Mouse (Mus musculus) layer of hippocampus, adult 8-10 months (tissue): Measurements from ENCODE around the gene Syne3. TPM values are rescaled to one million over a fixed set of nuclear protein-coding genes. Genes with fewer than 3 reads are reported as not detected.
A peak's percentile ranks its signal among the peaks of the same experiment; 100 is the strongest.

Source experiments
- DNase-seq, 2 experiments: peaks; one replicate each; pipeline ENCODE4 v3.0.0; 2022; ENCODE audit warnings: low spot score in 2 of 2
- total RNA-seq, 4 experiments: library from RNA; stranded (reverse); gene quantifications; 2 replicates each; pipeline ENCODE4 v1.2.4; 2022

Gene Syne3
- total RNA-seq, 4 experiments from 2014 or later, result 1.6 to 3.6 (median 2.1) TPM

DNA sequence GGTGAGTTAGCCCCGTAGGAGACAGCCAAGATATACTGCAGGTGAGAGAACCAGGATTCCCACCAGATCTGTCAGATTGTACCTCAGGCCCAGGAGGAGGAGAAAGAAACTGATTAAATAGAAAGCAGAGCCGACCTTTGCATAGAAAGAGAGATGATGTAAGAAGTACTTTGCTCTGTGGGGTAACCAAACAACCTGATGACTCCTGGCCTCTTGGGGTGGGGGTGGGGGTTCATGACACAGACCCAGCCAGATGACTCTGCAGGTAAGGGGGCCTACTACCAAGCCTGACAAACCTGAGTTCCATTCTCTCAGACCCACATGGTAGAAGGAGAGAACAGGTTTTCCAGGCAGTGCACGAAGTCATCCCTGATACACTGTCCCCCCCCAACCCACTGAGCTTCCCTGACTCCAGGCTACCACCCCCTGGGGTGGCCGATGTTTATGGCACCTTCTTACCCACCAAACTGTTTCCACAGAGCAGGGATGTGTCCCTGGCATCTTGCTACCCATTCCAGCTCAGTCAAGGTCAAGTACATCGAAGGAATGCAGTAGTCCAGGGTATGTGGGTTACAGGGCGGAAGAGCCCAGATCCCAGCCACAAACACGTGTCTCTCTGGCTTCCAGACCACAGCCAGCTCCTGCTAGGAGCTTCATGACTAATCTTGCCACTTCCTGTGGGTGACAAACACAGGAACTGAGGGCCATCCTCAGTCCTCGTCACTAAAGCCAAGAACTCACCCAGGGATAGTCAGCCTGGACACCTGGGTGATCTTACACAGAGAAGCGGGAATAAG lies 8.9 kb downstream of the Syne3 start:
- DNase-seq, result no peak

DNA sequence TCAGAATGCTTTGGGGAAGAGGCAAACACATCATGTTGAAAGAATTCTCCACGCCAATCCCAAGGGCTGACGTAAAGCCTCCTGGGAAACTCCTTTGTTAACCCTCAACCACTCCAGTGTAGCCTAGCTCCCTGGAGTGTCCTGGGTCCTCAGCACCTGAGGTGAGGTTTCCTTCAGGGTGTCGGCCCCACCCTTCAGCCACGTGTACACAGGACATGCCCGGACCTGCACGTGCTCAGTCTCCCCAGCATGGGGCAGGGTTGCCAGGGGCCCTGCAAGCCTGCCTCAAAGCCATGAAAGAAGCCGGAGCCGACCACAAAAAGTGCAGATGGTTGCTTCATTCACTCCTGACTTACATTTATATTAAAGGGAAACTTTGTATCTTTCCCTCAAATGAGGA lies 10.4 kb downstream of the Syne3 start:
- DNase-seq, result no peak

DNA sequence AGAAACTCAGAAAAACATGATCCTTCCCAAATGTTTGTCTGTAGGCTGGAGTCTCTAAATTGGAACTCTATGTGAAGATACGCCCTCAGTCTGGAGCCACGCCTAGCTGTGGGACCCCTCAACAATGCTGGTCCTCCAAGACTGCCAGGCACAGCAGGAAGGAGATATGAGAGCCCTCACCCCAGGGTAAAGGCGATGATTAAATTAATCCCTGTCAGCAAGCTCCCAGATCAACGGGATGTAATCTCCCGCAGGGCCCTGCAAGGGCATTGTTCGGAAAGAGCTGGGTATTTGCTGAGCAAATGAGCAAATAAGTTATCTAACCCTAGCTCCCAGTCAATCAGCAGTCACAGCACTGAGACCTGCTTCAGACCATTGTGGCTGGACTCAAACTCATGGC lies 11.1 kb downstream of the Syne3 start:
- no peak for DNase-seq

DNA sequence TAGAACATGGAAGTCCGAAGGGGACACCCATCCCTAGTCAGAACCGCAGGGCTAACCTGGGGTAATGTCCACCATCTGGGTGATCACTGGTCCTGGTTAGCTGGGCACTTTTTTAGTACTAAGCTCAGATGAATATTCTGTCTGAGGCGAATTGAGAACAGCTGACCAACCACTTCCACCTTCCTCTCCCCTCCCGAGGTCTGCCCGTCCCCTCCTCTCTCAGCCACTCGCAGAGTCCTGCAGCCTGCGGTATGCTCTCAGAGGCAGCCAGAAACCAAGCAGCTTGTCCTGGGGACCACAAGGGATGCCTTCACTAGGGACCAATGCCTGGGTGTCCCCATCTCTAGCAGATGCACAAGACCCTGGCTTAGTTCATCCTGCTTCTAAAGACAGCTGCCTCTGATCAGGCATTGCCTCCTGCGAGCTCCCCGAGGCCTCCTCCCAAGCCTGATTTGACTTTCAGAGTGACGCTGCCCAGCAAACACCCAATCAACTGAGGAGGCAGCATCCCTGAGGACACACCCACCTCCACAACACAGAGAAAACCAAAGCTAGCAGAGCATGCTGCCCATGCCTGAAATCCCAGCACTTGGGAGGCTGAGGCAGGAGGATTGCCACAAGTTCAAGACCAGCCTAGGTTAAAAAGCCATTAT lies 11.8 kb downstream of the Syne3 start:
- no peak for DNase-seq

DNA sequence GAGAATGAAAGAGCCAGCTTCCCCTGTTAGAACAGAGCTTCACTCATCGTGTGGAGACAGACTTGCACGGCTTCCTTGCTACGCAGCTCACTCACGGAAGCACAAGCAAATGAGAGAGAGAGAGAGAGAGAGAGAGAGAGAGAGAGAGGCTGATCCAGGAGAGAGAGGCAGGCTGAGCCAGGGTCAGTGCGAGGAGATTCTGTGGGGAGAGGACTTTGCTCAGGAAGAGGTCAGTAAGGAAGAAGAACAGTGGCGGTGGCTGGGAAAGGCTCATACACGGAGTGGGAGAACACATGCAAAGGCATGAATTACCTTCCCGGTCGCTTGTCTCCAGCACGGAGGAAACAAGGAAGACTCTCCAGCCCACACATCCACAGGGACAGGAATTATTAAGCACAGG lies 12.4 kb downstream of the Syne3 start:
- no peak for DNase-seq

DNA sequence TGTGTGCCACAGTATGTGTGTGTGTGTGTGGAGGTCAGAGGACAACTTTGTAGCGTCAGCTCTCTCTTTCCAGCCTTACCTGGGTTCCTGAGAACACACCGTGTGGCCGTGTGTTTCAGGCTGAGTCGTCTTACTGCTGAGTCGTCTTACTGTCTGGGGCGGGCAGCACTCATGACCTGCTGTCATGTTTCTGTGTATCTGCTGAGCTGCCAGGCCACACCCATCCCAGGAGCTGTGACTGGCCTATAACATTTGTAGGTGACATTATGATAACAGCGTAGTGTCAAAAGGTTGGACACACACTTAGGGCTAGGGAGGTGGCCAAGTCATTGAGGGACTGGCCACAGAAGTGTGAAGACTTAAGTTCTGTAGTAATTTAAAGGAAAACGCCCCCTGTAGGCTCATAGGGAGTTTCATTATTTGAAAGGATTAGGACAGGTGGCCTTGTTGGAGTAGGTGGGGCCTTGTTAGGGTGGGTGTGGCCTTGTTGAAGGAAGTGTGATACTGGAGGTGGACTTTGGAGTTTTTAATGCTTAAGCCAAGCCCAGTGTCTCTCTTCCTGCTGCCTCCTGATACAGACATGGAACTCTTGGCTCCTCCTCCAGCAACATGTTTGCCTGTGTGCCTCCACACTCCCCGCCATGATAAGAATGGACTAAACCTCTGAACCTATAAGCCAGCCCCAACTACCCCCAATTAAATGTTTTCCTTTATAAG lies 13.4 kb downstream of the Syne3 start:
- no peak for DNase-seq

DNA sequence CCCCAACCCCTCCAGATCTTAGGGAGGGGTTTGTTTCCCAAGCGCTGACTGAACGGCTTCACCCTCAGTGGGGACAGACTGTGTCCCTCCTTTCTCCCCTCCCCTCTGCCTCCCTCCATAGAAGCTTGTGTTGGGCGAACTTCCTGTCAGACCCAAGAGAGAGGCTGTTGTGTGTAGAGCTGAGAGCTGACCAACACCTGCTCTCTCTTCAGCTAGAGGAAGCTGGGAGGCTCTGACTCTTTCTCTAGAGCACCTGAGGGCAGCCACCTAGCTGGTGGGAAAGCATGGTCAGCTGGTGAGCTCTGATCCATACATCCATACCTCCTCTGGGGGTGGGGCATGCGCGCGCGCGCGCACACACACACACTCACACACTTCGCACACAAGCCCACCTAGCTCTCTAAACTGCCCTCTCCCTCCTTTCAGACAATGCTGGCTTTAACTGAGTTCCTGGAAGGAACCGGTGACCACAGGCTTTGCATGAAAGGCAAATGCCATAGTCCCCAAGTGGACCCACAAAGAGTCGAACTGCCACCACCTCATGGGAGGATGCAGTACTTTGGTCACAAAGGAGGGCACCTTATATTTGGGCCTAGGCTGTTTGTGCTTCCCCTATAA lies 14.2 kb downstream of the Syne3 start:
- DNase-seq, result no peak

DNA sequence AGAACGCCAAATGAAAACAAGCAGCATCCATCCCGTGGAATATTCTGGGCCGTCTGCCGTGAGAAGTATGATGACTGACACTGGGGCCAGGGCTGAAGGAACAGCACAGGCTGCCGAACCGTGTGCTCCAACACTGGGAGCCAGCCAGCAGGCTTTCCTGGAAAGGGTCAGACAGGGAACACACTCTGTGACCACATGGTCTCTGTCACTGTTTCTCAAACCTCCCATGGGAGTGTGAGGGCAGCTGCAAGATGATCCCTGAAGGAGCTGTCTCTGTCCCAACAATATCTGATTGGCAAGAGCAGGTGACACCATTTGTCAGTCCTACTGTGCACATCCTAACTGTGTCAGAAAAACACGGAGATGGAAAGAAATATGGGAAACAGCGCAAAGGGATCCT lies 16.8 kb downstream of the Syne3 start:
- no peak for DNase-seq

DNA sequence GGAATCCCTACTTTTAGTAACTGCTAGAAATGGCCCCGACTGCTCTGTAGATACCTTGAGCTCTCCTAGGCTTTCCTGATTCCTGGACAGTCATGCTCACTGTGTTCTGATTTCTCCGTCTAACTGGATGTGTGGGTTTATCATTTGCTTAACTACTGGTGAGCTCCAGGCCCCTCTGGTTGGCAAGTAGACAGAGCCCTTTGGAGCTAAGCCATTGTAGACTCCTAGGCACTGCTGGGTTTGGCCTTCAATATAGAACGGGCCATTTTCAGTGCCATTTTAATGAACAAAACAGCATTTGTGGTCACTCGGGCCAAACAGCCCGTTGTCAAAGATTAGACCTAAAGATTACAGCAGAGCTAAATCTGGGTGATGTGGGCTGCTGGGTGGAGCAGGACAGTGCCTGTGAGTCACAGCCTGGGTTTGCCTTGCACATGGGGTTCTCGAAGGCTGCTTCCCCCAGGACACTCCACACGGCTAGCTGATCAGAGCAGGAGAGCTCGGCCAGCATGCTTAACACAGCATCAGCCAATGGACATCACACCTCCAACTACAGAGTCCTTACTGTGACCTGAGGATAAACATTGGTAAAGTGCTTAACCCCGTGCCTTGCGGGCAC lies 17.4 kb downstream of the Syne3 start:
- DNase-seq, result no peak

DNA sequence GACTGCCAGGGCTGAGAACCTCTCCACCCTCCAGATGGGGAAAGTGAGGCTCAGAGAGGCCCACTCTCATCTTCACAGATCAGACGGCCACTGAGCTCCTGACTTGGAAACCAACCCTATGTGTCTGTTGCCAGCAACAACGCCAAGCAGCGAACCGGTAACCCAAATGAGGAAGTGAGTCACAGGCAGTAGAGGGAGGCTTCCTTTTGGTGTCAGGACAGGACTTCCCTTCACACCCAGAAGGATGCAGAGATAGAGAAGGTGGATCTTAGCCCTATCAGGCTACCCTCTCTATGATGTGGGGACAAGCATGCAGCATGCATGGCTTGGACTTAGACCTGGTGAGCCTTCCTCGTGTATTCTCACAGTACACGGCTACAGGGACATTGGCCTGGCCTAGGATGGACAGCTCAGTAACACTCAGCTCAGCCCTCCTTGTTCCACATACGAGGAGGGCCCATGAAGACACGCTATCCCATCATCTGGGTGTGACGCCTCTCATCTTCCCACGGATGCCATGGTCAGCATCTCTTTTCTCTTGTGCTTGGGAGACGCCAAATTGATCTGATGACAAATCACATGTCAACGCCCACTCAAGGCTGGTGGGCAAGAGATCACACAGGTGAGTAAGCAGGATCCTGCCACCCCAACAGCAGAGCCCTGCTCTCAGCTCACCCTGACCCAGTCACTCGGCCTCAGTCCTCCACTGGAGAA lies 18.7 kb downstream of the Syne3 start:
- DNase-seq, result no peak

DNA sequence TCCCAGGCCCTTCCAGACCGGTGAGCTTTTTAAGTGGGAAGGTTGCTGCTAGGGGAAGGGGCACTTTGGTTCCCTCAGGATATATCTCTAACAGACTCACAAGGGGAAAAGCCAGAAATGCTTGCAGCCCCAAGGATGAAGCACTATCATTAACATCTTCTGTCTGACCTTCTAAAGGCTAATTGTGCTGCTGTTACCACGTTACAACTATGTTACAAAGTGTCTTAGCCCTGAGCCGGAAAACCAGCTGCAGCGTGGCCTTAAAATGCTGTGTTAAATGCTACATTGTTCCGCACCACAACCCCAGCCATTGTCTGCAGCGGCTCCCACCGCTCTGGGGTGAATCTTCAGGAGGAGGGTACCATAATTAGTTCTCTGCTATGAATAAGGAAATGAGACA lies 21.7 kb downstream of the Syne3 start:
- no peak for DNase-seq

DNA sequence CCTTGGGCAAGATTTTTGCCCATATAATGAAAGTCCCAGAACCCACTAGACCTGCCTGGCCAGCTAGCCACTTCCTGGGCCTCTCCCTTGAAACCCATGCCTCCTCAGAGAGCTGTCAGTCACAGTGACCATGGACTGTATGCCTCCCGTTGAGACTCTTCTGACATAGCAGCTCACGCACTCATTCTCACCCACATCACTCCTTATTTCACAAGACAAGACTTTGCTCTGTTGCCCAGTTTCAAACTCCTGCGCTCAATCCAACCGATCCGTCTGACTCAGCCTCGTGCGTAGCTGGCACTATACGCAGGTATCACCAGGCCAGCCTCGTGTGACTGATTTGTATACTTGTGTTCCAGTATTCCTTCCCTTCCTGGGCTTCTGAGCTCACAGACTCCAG lies 22.8 kb downstream of the Syne3 start:
- no peak for DNase-seq

DNA sequence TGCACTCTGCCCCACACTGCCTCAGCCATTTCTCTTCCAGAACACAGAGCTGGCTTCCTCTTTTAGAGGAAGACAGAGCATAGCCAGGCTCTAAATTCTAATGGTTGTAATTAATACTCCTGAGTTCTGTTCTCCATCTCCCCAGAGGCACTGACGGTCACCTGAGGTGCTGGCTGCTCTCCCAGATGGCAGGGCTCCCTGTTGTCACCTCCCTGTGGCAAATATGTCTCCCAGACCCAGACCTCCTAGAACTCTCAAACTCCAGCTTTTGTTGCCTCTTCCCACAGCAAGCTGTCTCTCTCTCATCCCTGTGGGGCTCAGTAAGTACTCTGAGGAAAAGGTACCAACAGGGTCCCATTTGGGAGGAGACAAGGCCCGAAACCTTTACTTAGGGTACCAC lies 23.6 kb downstream of the Syne3 start:
- no peak for DNase-seq

DNA sequence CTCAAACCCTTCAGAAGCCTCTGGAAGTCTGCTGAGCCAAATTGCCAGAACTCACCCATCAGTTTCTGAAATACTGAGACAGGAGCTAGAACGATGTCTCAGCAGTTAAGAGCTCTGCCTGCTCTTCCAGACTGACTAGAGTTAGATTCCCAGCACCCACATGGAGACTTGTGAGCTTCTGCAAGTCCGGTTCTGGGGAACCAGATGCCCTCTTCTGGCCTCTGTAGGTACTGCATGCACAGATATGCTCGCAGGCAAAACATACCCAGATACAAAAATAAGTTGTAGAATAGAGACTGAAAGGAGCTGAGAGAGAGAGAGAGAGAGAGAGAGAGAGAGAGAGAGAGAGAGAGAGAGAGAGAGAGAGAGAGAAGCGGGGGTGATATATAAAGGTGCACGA lies 24.5 kb downstream of the Syne3 start:
- no peak for DNase-seq

DNA sequence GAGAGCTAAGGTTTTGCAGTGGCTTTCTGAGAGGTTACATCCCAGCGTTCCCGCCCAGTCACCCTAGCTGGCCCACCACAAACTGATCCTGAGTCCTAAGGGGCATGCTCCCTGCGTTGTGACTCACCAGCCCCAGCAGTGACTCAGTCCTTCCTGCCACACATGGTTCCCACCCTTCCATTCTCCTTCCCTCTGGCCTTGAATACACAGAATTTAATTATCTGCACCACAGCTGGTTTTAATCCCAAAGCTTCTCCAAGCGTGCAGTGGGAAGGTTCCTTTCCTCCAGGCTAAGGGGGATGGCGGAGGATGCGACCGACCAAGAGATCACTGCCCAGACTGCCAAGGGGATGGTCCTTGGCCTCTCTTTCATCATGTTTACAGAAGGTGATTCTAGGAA lies 26.1 kb downstream of the Syne3 start:
- DNase-seq, result no peak

DNA sequence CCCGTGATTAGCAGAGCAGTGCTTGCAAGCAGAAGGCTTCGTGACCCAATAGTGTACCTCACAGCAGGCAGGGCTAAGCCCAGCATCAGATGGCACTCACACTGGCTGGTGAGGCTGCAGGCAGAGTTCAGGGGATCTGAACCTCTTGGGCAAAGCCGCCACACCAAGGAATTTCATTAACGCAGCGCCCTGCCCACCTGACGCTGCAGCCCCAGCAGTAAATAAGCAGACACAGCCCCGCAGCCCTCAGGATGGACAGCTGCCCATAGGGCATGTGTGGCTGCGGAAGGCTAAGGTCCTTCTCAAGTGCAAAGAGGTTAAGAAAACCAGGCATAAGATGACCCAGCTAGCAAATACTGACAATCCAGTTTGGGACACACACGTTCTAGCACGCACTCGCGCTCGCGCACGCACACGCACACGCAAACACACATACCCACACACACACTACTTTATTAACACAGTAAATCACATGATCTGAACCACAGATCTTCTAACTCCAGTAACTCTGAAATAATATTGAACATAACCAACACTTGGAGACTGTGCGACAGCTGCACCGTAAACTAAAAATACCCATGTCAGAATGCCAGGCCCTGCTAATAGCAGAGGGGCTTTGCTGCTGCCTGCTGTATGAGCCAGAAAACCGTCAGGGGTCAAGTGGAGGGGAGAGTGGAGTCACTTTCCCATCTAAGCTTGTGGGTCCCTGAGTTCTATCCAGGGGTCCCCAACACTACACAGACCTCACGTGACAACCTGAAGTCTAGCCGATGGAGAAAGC lies 30.5 kb downstream of the Syne3 start:
- DNase-seq, result no peak

DNA sequence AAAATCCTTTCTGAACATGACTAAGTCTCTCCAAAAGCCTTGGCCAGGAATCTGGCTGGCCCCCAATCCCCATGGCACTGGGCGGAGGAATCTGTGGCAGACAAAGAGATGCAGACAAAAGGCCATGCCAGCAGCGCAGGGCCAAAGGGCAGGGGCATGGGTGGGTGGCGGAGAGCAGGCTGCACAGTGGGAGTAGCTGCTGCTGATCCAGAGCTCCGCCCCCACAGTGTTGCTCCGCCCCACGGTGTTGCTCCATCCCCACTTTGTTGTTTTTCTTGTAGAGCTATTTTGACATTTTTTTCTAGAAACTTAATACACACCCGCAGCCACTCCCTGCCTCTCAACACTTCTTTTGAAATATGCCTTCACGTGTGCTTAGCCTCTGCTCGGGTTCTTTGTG lies 31.2 kb downstream of the Syne3 start:
- DNase-seq, result peak in 1 of 2 experiments; percentile 25

DNA sequence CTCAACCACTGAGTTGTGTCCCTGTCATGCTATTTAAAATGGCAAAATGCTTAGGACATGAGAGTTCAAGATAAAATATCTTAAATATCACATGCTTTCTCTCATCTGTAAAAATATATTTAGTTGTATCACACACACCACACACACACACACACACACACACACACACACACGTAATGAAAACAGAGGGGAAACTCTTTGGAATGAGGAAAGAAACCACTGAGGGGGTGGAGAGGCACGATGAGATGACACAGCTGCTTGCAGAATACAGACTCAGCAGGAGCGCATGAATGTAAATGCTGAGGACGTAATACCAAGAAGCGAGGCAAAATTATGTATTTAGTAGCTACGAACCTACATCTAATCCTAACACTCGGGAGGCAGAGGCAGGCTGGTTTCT lies 32.7 kb downstream of the Syne3 start:
- DNase-seq, result no peak

DNA sequence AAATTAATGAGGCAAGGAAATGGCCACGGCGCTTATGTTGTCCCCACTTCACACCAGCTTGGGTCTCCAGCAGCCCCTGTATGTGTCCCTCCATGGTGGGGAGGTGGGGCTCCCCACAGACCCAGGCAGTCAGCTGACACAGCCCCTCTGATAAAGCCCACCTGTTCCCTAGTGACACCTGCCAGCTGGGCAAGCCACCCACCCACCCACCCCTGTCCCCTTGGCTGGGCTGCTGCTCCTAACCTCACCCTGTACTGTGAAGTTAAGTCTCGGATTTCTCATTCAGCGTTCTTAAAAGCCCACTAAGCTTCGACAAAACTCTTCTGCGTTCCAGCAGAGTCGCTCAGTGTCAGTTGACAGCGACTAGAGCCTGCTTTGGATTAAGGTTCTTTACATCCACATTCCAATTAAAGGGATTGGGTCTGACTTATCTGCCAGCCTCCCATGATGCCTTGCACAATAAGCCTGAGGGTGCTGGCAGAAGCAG lies 33.2 kb downstream of the Syne3 start:
- no peak for DNase-seq

DNA sequence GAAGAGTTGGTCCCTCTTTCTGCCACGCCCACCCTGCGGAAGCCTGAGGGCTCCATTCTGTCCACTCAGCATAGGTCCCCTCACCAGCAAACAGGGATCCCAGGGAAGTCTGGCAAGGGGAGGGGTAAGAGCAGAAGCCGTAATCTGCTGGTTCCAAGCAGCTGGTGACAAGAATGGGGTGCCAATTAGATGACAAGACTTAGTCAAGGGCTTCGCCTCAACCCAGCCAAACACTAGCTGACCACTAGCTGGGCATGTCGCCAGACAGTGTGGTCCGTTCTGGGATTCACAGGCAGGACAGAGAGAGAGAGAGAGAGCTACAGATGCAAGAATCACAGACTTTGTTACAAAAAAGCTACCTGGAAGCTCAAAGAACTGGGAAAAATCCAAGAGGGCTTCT lies 36.7 kb downstream of the Syne3 start:
- DNase-seq, result no peak
